Mouse (Mus musculus) induced T-regulatory cell, adult 2 months (primary cell): ENCODE results near the gene Slc35f6.
A peak's percentile ranks its signal among the peaks of the same experiment; 100 is the strongest.
"Not testable (repeated sequence)": the region's sequence is repeated elsewhere in the genome, so short reads cannot be mapped to it uniquely, and the experiment has no call there.

Experiments used
- DNase-seq: peaks from one replicate; pipeline ENCODE4 v3.0.0-alpha.2; 2012; ENCODE audit warnings: low read depth

The Slc35f6 gene

DNA sequence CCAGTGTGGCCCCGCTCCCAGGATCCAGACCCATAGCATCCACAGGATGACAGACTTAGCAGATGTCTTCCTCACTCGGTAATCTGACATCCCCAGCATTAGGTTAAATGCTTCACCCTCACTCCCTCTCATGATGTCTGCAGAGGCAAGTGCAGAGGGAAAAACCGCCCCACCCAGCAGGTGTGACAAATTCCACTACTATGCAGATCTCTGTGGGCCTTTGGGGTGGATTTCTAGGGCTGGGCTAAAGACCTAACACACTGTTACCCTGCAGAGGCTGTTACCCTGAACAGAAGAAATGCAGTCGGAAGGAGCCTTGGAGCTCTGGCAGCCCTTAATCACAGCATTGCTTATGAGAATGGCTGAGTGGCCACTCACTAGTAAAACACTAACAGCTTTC lies 11.3 kb downstream of the Slc35f6 start:
- no peak for DNase-seq

DNA sequence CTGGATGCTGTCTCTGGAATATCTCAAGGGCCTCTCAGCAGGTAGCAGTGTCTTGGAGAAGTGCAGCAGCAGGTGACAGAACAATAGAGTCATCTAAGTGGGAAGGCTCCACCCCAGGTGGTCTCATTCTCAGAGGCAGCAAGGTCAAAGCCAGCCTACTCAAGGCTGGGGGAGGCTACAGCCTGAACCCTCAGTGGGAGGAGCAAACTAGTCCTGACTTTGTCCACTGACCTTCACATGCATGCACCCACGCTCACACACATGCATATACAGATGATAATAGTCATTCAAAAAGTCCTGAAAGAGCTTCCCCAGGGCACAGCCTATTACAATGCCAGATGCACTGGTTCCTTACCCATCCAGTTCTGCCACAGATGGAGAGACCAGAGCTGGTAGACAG lies 12.5 kb downstream of the Slc35f6 start:
- no peak for DNase-seq

DNA sequence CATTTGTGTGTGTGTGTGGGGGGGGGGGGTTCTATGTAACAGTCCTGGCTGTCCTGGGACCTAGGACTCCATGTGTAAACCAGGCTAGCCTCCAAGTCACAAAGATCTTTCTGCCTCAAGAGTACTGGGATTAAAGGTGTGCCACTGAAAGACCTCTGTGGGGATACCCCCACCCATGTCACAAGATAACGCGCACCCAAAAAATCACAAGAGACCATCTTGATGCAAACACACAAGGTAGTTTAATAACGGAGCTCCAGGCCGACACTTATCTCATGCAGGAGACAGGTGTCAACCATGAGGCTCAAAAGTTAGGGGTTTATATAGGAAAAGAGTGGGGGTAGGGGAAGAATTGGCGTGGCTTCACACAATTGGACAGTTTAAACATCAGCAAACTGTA lies 13.1 kb downstream of the Slc35f6 start:
- no peak for DNase-seq

DNA sequence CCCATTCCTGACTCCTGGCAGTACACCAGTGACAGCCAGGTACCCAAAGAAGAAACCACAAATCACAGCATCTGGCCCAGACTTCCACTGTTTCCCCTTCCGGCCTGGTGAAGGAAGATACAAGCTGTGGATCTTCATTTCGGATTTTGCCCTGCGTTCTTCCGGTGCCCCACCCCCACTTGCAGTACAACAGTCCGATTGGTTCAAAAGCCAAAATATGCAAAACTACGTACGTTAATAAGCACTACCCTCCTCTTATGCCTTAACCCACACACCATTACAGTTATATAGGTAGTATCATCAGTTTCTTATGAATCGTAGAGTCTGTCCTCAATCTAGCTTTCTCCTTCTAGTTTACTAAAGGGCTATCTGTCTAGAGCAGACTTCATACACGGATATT lies 17.6 kb downstream of the Slc35f6 start:
- no peak for DNase-seq

DNA sequence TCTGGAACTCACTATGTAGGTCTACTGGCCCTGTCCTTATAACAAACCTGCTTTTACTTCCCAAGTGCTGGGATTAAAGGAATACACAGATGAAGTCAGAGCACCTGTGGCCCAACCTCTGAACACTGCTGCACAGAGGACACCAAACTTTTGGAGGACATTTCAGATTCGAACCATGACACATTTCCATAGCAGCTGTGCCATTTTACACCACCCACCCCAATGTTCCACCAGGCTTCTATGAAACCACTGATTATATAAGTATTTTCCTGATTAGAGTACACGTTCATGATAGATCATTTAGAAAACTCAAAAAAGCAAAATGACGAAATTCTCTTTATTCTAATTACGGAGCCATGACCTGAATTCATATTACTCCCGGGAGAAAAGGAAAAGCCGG lies 18.2 kb downstream of the Slc35f6 start:
- no peak for DNase-seq

DNA sequence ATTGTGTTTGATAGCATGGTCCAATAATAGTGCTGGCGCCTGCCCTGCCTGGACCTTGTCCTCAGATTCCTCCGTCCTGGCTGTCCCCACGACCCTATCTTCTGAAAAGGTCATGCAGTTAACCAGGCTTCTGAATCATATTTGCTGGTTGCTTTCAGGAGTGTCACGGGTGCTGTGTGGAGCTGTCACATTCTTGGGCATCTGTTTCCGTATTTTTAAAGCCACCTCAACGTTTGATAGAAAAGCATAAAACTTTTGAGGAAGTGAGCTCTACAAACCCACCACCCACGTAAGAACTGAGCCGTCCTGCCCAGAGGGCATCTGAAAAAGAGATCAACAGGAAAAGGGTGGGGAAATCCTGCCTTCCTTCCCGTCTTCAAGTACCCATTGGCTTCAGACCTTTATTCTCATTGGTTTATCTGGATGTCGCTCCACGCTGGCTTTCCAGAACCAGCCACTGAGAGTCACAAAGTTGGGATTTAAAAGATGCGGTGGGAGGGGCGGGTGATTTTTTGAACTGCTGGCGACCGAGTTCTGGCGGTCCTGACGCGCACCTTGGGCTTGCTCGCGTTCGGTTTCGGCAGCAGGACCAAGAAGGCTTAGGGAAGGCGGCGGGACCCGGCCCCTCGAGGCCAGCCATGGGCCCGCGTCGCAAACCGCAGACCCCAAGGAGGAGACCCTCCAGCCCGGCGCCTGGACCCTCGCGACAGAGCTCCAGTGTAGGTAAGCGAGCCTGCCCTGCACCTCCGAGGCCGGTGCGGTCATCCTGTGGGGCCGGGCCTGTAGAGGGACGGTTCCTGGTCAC lies 18.9 kb downstream of the Slc35f6 start, which contains the start of gene Cenpa:
Gene Cenpa (plus strand): TSS at position 387 of the 805 bp plus-strand sequence.
- peak; percentile 97 for DNase-seq

DNA sequence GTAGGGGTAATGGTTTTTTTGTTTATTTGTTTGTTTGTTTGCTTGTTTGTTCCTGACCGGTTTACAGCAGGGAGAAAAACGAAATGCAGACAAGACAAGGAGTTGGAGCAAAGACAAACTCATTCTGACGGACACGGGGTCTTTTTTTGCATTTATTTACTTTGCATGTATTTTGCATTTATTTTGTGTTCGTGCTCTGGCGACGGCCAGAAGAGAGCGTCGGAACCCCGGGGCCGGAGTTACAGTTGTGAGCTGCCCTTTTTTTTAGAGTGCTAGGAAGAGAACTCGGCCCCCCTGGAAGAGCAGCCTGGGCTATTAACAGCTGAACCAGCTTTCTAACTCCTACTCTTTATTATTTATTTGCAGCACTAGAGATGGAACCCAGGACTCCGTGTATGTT lies 19.5 kb downstream of the Slc35f6 start:
- DNase-seq = no peak

DNA sequence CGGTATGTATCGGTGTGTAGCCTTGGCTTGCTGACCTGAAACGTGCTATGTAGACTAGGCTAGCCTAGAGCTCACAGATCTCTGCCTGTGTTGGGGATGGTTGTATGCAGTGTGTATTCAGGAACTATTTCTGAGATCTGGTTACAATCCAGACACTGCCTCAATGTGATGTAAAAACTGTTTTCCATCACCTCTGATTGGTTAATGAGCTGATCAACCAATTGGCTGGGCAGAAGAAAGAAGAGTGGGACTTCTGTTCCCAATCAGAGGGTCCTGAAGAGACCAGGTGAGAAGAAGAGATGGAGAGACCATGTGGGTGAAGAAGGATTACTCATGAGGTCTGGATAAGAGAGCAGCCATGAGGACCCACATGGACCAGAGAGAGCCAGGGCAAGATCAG lies 20.0 kb downstream of the Slc35f6 start:
- DNase-seq = peak; percentile 35

DNA sequence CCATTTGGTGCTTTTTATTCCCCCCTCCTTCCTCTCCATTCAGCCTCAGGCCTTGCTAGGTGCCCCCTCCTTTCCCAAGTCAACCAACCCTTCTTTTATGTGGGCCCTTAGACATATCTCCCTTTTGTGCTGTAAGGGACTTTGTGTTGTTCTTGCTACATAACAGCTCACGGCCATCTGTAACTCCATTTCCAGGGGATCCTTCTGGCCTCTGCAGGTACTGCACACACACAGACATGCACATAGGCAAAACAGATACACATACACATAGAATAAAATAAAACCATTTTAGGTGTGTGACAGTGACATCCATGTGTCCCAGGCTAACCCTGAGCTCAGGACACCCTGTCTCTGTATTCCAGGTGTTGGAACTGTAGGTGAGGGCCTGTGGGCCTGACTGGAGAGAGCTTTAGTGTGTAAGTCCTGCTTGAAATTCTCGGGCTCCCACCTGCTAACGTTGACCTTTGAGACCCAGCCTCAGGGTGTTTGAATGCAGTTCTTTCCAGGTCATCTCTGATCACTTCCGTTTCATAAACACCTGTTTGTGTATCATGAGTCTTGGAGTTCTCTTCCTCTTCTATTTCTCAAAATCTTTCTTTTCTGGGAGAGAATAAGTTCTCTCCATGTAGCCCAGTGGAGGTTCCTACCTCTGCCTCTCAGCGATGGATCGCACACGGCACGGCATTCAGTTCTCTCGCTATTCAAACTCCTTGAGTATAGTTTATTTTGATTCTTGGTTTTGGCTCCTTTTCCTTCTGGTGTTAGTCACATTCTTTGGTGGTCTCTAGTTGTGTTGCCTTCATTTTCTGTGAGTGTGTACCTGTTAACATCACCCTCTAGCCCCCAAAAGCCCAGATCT lies 21.1 kb downstream of the Slc35f6 start:
- peak; percentile 42 for DNase-seq

DNA sequence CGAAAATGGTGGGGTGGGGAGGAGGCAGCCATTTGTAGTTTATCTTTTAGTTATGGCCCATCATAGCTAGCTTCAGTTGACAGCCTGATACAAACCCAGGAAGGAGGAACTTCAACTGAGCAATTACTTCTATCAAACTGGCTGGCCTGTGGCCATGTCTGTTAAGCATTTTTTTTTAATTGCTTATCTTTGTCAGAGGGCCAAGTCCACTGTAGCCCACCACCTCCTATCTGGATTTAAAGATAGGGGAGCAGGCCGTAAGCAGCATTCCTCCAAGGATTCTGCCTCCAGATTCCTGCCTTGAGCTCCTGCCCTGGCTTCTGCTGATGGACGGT lies 21.7 kb downstream of the Slc35f6 start:
- no peak for DNase-seq

DNA sequence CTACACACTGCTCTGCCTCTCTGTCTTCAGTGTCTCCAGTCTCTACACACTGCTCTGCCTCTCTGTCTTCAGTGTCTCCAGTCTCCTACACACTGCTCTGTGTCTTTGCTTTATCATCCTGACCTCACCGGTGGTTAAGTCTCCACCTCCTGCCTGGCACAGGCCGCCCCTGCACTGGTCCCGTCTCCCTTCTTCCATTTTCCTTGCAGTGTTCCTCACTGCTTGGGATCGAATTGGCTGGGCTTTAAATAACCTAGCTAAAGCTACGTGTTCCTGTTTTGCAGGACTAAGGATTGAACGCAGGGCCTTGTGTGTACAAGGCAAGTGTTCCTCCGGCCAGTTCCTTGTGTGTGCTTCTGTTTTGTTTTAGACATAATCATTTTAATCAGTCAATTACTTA lies 22.4 kb downstream of the Slc35f6 start:
- no peak for DNase-seq

DNA sequence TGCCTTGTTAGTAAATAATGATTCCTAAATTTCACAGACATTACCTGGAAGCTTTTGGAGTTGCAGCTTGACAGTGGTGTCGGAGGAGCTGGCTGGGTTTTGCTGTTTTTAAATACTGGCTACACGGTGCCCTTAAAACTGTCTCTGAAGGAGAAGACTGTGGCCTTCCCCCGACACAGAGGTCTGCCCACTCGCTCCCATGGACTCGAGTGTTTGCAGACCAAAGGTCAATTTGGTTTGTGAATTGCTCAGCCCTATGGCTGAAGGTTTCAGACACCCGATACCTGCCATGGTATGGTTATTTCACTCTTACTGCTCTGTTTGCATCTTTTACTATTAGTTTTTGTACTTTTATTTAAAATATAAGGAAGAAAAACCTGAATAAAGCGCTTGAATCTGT lies 26.3 kb downstream of the Slc35f6 start:
- DNase-seq = no peak

DNA sequence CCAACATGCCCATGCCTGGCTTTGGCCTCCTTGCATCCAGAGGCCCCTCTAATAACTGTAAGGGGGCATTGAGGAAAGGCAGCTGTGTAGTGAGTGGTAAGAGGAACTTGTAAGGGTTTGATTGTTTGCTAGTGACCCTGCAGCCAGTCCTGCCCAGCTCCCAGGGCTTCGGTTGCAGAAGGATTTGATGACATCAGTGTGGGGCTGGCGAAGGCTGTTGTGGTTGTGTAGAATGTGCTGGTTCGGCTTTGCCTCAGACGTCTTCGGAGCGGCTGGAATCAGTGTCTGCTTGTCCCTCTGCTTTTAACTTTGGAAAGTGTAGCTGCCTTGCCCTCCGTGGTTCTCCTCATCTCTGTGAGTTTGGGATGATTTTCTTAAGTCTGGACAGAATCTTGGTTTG lies 29.1 kb downstream of the Slc35f6 start:
- no peak for DNase-seq

DNA sequence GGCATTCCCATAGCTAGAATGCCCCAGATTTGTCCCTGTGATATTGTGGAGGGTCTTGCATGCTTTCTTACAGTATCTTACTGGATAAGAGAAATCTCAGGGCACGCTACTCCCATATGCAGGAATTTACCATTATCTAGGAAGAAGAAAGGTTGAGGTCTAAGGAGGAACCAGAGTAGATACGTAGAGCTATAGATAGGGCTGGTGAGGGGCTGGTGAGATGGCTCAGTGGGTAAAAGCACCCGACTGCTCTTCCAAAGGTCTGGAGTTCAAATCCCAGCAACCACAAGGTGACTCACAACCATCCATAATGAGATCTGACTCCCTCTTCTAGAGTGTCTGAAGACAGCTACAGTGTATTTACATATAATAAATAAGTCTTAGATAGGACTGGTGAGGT lies 30.3 kb downstream of the Slc35f6 start:
- DNase-seq = not testable (repeated sequence)

DNA sequence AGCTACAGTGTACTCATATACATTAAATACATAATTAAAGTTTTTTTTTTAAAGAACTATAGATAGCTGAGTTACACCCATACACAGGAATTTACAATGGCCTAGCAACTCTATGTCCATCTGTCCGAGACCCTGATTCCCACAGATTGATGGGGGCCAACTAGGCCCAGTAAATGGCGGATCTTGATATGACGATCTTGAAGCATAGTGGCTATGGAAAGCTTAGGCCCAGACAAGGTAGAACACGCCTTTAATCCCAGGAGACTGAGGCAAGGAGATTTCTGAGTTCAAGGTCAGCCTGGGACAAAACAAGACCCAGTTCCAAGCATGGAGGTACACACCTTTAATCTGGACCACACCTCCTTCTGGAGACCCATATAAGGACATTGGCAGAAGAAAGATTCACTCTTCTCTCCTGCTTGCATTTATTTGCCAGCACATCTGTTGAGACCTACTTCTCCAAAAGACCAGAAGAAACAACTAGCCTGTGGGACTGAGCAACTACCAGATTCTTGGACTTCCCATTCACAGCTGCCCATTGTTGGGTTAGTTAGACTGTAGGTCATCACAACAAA lies 31.1 kb downstream of the Slc35f6 start:
- no peak for DNase-seq

DNA sequence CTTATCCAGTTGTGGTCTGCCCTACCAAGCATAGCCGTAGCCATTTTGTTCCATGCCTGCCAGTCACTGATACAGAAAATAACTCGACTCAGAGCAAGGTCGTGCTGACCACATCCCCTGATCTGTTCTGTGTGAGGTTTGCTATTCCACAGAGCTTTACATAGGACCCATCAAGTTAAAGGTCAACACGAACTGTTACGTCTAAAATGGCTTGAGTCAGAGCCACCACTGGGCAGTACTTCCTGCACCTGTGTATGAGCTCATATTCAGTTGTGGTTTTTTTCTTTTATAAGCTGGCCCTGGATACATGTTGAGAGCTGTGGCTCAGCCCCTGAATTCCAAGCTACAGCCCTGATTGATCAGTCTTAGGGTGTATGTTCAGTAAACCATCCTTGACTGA lies 31.9 kb downstream of the Slc35f6 start:
- DNase-seq = no peak

DNA sequence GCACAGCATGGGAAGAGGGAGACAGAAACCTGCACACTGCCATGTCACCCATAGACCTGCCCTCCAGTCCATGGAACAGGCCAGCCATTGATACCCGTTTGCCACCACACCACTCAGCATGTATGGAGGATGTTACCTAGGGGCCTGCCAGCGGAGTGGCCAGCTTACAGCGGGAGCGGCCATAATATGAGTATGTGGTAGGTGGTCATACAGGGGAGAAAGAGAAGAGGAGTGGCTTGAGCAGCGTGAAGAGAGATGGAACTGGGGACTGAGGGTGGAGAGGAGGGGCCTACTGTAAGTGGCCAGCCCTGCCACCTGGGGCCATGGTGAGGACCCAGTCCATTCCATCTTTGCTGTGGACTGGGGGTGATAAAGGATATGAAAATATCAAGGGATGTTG lies 34.2 kb downstream of the Slc35f6 start:
- no peak for DNase-seq

DNA sequence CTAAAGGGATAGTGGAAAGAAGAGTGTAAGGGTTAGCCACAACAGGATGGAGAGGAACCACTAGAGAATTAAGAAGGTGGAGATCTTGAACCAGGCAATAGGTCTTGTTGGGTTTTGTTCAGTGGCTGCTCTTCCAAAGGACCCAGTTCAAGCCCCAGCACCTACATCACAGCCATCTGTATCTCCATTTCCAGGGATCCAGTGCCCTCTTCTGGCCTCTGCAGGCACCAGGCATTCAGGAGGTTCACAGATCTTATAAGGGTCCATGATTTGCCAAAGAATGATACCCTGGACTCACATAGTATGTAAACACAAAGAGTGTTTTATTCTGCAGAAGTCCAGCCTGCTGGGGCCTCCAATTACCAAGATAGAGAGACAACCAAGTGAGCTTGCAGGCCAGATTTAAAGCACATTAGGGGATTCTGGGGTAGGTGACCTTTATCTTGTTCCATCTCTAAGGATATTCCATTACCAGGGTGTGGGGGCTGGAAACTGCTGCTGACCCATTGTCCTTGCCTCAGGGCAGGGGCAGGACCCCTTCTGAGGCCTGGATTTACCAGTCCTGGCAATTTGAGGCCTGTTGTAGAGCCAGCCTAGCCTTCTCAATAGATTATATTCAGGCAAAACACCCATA lies 35.4 kb downstream of the Slc35f6 start:
- DNase-seq = no peak

DNA sequence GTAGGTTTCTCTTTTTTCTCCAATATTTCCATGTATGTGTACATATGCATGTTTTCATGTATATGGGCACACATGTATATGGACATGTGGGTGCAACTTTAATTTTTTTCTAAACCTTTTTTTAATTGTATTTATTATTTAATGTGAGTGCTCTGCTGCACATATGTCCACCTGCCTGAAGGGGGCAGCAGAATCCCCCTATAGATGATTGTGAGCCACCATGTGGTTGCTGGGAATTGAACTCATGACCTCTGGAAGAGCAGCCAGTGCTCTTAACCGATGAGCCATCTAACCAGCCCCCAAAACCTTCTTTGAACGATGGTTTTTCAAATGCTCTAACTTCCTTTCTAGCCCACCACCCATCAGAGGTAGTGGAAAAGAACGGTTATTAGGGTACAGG lies 36.3 kb downstream of the Slc35f6 start:
- no peak for DNase-seq

DNA sequence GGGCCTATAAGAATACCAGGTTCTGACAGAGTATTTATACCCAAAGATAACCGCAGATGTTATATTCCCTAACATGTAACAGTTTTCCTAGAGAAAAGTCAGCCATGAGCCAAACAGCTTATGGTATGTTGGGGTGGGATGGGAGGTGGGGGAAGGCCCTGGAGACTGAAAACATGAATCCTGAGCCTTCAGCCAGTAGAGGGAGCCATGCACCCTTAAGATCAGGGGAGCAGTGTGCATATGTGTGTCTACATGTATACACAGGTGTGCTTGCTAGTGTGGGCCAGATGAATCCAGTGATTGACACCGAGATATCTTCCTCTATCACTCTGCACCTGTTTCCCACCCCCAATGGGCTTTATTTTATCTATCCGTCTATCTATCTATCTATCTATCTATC lies 39.0 kb downstream of the Slc35f6 start:
- no peak for DNase-seq

DNA sequence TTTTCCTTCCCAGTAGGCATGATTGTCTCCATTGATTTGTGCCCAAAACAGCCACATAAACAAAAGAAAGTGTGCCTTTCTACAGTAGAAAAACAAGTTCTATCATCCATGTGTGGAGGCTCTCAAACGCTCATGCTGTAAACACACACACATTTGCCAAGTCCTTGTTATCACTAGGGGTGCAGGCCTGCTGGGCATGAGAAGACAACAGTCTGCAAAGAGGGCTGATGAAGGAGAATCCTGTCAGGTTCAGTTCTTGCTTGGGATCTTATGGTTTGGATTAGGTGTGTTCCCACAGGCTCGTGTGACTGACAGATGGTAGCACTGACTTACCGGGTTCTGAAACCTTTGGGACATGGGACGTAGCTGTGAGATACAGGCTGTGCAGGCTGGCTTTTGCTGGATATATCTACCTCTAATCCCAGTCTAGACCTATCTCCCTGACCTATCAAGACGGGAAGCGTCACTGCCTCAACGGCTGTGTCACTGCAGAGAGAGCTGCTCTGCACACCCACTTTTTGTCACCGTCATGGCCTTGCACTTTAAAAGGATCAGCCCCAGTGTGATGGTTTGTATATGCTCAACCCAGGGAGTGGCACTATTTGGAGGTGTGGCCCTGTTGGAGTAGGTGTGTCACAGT lies 52.7 kb downstream of the Slc35f6 start:
- DNase-seq = no peak

DNA sequence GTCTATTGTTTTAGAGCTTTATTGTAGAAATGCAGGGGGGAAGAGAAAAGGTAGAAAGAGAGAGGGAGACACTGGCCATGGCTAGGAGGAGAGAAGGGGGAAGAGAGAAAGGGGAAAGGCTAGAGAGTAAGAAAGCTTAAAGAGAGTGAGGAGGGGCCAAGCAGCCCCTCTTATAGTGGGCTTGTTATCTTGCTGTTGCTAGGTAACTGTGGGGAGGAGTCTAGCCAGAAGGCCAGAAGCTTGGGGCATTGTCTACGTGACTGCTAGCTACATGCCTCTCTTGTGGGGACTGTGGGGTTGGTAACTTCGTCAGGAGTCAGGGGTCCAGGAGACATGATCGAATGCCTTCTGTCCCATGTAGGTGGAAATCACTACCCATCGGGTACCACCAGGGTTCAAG lies 53.6 kb downstream of the Slc35f6 start:
- DNase-seq = not testable (repeated sequence)
